Comparison of ENCODE assay signal across 8 mouse cellular contexts in the genomic region with DNA sequence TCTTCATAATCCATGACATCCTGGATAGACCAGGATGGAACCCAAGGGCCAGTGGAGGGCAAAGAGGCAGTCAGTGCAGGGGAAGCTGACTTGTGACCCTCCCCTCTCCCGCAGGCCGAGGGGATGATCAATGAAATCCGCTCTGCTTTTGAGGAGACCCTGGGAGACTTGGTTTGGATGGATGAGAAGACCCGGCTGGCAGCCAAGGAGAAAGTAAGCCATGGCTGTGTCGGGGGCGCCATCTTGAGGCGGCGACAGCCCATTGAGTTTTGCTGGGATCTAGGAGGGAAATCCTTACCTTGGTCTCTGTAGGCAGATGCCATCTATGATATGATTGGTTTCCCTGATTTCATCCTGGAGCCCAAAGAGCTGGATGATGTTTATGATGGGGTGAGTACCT. TPM values are rescaled to one million over a fixed set of nuclear protein-coding genes. Genes with fewer than 3 reads are reported as not detected.
DNase-seq lines count a peak whose midpoint lies in the region; ATAC-seq and TF ChIP-seq lines count a peak whose summit lies in the region.

No protein-coding gene starts in this region.

- no peak for DNase-seq in testis, postnatal 14 days (ENCODE audit: low spot score)
- DNase-seq in cerebellum, postnatal 14 days: peak; percentile 92 to 94
- DNase-seq in gastrocnemius, adult 2 months: peak; percentile 82
- peak; percentile 45 to 78 for DNase-seq in kidney, adult 8-10 months
- DNase-seq in limb, embryonic 14.5 days (ENCODE audit: low spot score): peak; percentile 67

- no peak overlapping the region for H3K9ac ChIP-seq in limb, embryonic 14.5 days (ENCODE audit: low read depth, low read length, severe bottlenecking)
- H3K9ac ChIP-seq in stomach, embryonic 16.5 days (ENCODE audit: low read length): no peak overlapping the region

- no peaks in the 10 kb centered on the region for H3K27me3 ChIP-seq in testis, adult 2 months (ENCODE audit: control insufficient read depth, insufficient read depth, low read length)
- H3K27me3 ChIP-seq in limb, embryonic 14.5 days (ENCODE audit: control insufficient read depth, insufficient read depth, low read length): no peaks in the 10 kb centered on the region
- no peaks in the 10 kb centered on the region for H3K27me3 ChIP-seq in stomach, embryonic 16.5 days (ENCODE audit: control insufficient read depth, insufficient read depth, low read length)

- intact Hi-C loops in gastrocnemius, adult 2 months (cut with DNase I): loop anchor here (1.0 to 5.0 kb wide), 2 partner anchors 95 to 146 kb away; partner anchors contain the start of gene Abcf3

- 4% methylated on average over 8 of the region's 8 CpGs for WGBS in limb, embryonic 14.5 days
- under 1% methylated on average over 8 of the region's 8 CpGs for WGBS in stomach, embryonic 16.5 days

- no peaks in the 10 kb centered on the region for H3K9me3 ChIP-seq in limb, embryonic 14.5 days (ENCODE audit: control insufficient read depth, low read length)
- no peaks in the 10 kb centered on the region for H3K9me3 ChIP-seq in stomach, embryonic 16.5 days (replicated peaks; ENCODE audit: control insufficient read depth, low read length)

- H3K4me3 ChIP-seq in testis, adult 2 months (ENCODE audit: control insufficient read depth, low read depth, low read length): no peak overlapping the region
- no peak overlapping the region for H3K4me3 ChIP-seq in gastrocnemius, adult 2 months
- H3K4me3 ChIP-seq in limb, embryonic 14.5 days (replicated peaks; ENCODE audit: low read length): no peak overlapping the region
- H3K4me3 ChIP-seq in stomach, embryonic 16.5 days (replicated peaks; ENCODE audit: low read length): no peak overlapping the region

- H3K4me2 ChIP-seq in limb, embryonic 14.5 days (replicated peaks; ENCODE audit: low read depth, low read length, severe bottlenecking): no peak overlapping the region
- no peak overlapping the region for H3K4me2 ChIP-seq in stomach, embryonic 16.5 days (ENCODE audit: low read depth, low read length)

- no peaks in the 10 kb centered on the region for H3K4me1 ChIP-seq in testis, adult 2 months (ENCODE audit: control insufficient read depth, insufficient read depth, low read length)
- H3K4me1 ChIP-seq in limb, embryonic 14.5 days (ENCODE audit: control insufficient read depth, insufficient read depth, low read length): no peaks in the 10 kb centered on the region
- no peaks in the 10 kb centered on the region for H3K4me1 ChIP-seq in stomach, embryonic 16.5 days (ENCODE audit: control insufficient read depth, insufficient read depth, low read length)

- no peak for TF ChIP-seq POLR2A in testis, adult 2 months (IDR thresholded peaks at IDR 0.05; ENCODE audit: control insufficient read depth, low read depth, low read length)
- no peak for TF ChIP-seq POLR2A in limb, embryonic 14.5 days (IDR thresholded peaks at IDR 0.05; ENCODE audit: borderline replicate concordance, extremely low read depth, insufficient read depth, insufficient read length)

- ATAC-seq in limb, embryonic 14.5 days (ENCODE audit: low FRiP score, low read depth): peak; percentile 62; the same call in 1 of the 2 replicates
- ATAC-seq in monocyte, adult 5-6 weeks (replicated peaks; ENCODE audit: insufficient number of reproducible peaks, low FRiP score, low TSS enrichment, poor library complexity, severe bottlenecking): peak; percentile 56
- ATAC-seq in stomach, embryonic 16.5 days (ENCODE audit: insufficient read depth, low FRiP score): peak; percentile 71; the same call in 1 of the 2 replicates

- no peaks in the 10 kb centered on the region for H3K36me3 ChIP-seq in testis, adult 2 months (ENCODE audit: control insufficient read depth, insufficient read depth, low read length)
- no peaks in the 10 kb centered on the region for H3K36me3 ChIP-seq in limb, embryonic 14.5 days (ENCODE audit: control insufficient read depth, insufficient read depth, low read length)
- H3K36me3 ChIP-seq in stomach, embryonic 16.5 days (ENCODE audit: control insufficient read depth, insufficient read depth, low read length): no peaks in the 10 kb centered on the region

- TF ChIP-seq CTCF in testis, adult 2 months (IDR thresholded peaks at IDR 0.05; ENCODE audit: control insufficient read depth, insufficient read depth, insufficient replicate concordance, low read depth, low read length): peak; percentile 54; the same call in 1 of the 2 replicates
- peak; percentile 94 for TF ChIP-seq CTCF in gastrocnemius, adult 2 months (IDR thresholded peaks at IDR 0.05)

- H3K27ac ChIP-seq in testis, adult 2 months (ENCODE audit: control insufficient read depth, insufficient read depth, low read depth, low read length): no peak overlapping the region
- no peak overlapping the region for H3K27ac ChIP-seq in gastrocnemius, adult 2 months
- H3K27ac ChIP-seq in limb, embryonic 14.5 days (replicated peaks; ENCODE audit: low read depth, low read length): no peak overlapping the region
- H3K27ac ChIP-seq in stomach, embryonic 16.5 days (ENCODE audit: low read length): no peak overlapping the region

RNA-seq across cellular contexts. Expression of gene Psmd2, which starts 9.3 kb away (rescaled TPM):
- 241 and 287 TPM in 2 replicates for polyA plus RNA-seq in testis, adult 2 months (2012; rRNA removed)
- 100 to 1,000 TPM; 223 to 253 TPM for total RNA-seq in gastrocnemius, adult 2 months (2021)
- 156 and 180 TPM in 2 replicates for polyA plus RNA-seq in limb, embryonic 14.5 days (2012; rRNA removed)
- polyA plus RNA-seq in limb, embryonic 14.5 days (2014; fragmentation: Nextera tagmentation; extraction: Ambion mirVana): 270 and 298 TPM in 2 replicates
- total RNA-seq in monocyte, adult 5-6 weeks (2017): 155 to 180 TPM (median 178 TPM) in 3 replicates
- polyA plus RNA-seq in stomach, embryonic 16.5 days (2015; fragmentation: Nextera tagmentation; extraction: Ambion mirVana): 291 and 307 TPM in 2 replicates

RNA-seq across cellular contexts. Expression of gene Ece2, which starts 12.5 kb away (rescaled TPM):
- polyA plus RNA-seq in testis, adult 2 months (2012; rRNA removed): 0.35 and 0.41 TPM in 2 replicates
- under 1 TPM in 1 of 2 experiments, not detected in 1; 0.42 TPM for total RNA-seq in gastrocnemius, adult 2 months (2021)
- polyA plus RNA-seq in limb, embryonic 14.5 days (2012; rRNA removed): 14.1 and 15.8 TPM in 2 replicates
- 3.9 and 4.1 TPM in 2 replicates for polyA plus RNA-seq in limb, embryonic 14.5 days (2014; fragmentation: Nextera tagmentation; extraction: Ambion mirVana)
- not detected in 3 replicates for total RNA-seq in monocyte, adult 5-6 weeks (2017)
- 2.4 and 2.6 TPM in 2 replicates for polyA plus RNA-seq in stomach, embryonic 16.5 days (2015; fragmentation: Nextera tagmentation; extraction: Ambion mirVana)

RNA-seq across cellular contexts. Expression of gene Camk2n2, which starts 21.1 kb away (rescaled TPM):
- polyA plus RNA-seq in testis, adult 2 months (2012; rRNA removed): 21.5 and 22.1 TPM in 2 replicates
- total RNA-seq in gastrocnemius, adult 2 months (2021): 1 to 10 TPM; 1.1 to 1.3 TPM
- polyA plus RNA-seq in limb, embryonic 14.5 days (2012; rRNA removed): 4.3 and 5.9 TPM in 2 replicates
- polyA plus RNA-seq in limb, embryonic 14.5 days (2014; fragmentation: Nextera tagmentation; extraction: Ambion mirVana): 1.0 and 1.1 TPM in 2 replicates
- 0.49 TPM in 1 of 3 replicates, not detected in the others for total RNA-seq in monocyte, adult 5-6 weeks (2017)
- polyA plus RNA-seq in stomach, embryonic 16.5 days (2015; fragmentation: Nextera tagmentation; extraction: Ambion mirVana): 0.40 and 0.64 TPM in 2 replicates

RNA-seq across cellular contexts. Expression of gene Eif4g1, which starts 26.0 kb away (rescaled TPM):
- 251 and 267 TPM in 2 replicates for polyA plus RNA-seq in testis, adult 2 months (2012; rRNA removed)
- 100 to 1,000 TPM; 428 to 462 TPM for total RNA-seq in gastrocnemius, adult 2 months (2021)
- polyA plus RNA-seq in limb, embryonic 14.5 days (2012; rRNA removed): 299 and 374 TPM in 2 replicates
- polyA plus RNA-seq in limb, embryonic 14.5 days (2014; fragmentation: Nextera tagmentation; extraction: Ambion mirVana): 148 and 161 TPM in 2 replicates
- total RNA-seq in monocyte, adult 5-6 weeks (2017): 140 to 207 TPM (median 147 TPM) in 3 replicates
- 144 and 155 TPM in 2 replicates for polyA plus RNA-seq in stomach, embryonic 16.5 days (2015; fragmentation: Nextera tagmentation; extraction: Ambion mirVana)

RNA-seq across cellular contexts. Expression of gene Alg3, which starts 30.6 kb away (rescaled TPM):
- 18.8 and 22.5 TPM in 2 replicates for polyA plus RNA-seq in testis, adult 2 months (2012; rRNA removed)
- total RNA-seq in gastrocnemius, adult 2 months (2021): 10 to 100 TPM; 13.4 to 14.6 TPM
- polyA plus RNA-seq in limb, embryonic 14.5 days (2012; rRNA removed): 27.4 and 43.5 TPM in 2 replicates
- polyA plus RNA-seq in limb, embryonic 14.5 days (2014; fragmentation: Nextera tagmentation; extraction: Ambion mirVana): 43.0 and 43.6 TPM in 2 replicates
- total RNA-seq in monocyte, adult 5-6 weeks (2017): 4.3 to 11.9 TPM (median 5.5 TPM) in 3 replicates
- polyA plus RNA-seq in stomach, embryonic 16.5 days (2015; fragmentation: Nextera tagmentation; extraction: Ambion mirVana): 34.0 and 38.2 TPM in 2 replicates
